Mouse (Mus musculus): ENCODE results near the gene Tbxas1. TPM values are rescaled to one million over a fixed set of nuclear protein-coding genes. Genes with fewer than 3 reads are reported as not detected.

Gene Tbxas1
- polyA plus RNA-seq, 1 experiment from 2014 or later: 2.0 TPM

GRCm38 (mm10) chr6:38983060-38983459 lies 107.9 kb downstream of the Tbxas1 start:
- no peak overlapping the region for H3K4me3 ChIP-seq (ENCODE audit: low read depth, low read length)
- no peak overlapping the region for H3K9ac ChIP-seq (ENCODE audit: low read length)
- H3K27ac ChIP-seq (replicated peaks): no peak overlapping the region
- DNase-seq (ENCODE audit: low spot score) (no peak), ATAC-seq (ENCODE audit: low FRiP score, low TSS enrichment) (no peak)
- H3K9me3 ChIP-seq (ENCODE audit: control insufficient read depth, low read length): no peaks in the 10 kb centered on the region
- H3K4me2 ChIP-seq (replicated peaks; ENCODE audit: low read depth): no peak overlapping the region
- H3K27me3 ChIP-seq (ENCODE audit: control insufficient read depth, insufficient read depth, low read length): no peaks in the 10 kb centered on the region
- TF ChIP-seq EP300 (optimal IDR thresholded peaks at IDR 0.05) (no peak), CTCF (IDR thresholded peaks at IDR 0.05; ENCODE audit: low read depth) (no peak)
- H3K4me1 ChIP-seq (replicated peaks; ENCODE audit: control insufficient read depth, insufficient read depth): no peaks in the 10 kb centered on the region
- no peaks in the 10 kb centered on the region for H3K36me3 ChIP-seq (ENCODE audit: control insufficient read depth, insufficient read depth, low read length)
- 43% methylated on average over 7 of the region's 7 CpGs for WGBS

- no peaks in the 10 kb centered on the region for H3K4me1 ChIP-seq (replicated peaks; ENCODE audit: control insufficient read depth, insufficient read depth)
- no peak overlapping the region for H3K4me2 ChIP-seq (replicated peaks; ENCODE audit: low read depth)
- no peaks in the 10 kb centered on the region for H3K27me3 ChIP-seq (ENCODE audit: control insufficient read depth, insufficient read depth, low read length)
- no peak for ATAC-seq (ENCODE audit: low FRiP score, low TSS enrichment)
- no peak overlapping the region for H3K27ac ChIP-seq (replicated peaks)
- H3K9me3 ChIP-seq (ENCODE audit: control insufficient read depth, low read length): no peaks in the 10 kb centered on the region
- no peak for DNase-seq (ENCODE audit: low spot score)
- WGBS: 84% methylated on average over 2 of the region's 2 CpGs
- TF ChIP-seq CTCF (IDR thresholded peaks at IDR 0.05; ENCODE audit: low read depth) (no peak), EP300 (optimal IDR thresholded peaks at IDR 0.05) (no peak)
- no peak overlapping the region for H3K9ac ChIP-seq (ENCODE audit: low read length)
- H3K36me3 ChIP-seq (ENCODE audit: control insufficient read depth, insufficient read depth, low read length): no peaks in the 10 kb centered on the region
- H3K4me3 ChIP-seq (ENCODE audit: low read depth, low read length): no peak overlapping the region
Observed at GRCm38 (mm10) chr6:38984626-38985025, 109.4 kb downstream of the Tbxas1 start.

GRCm38 (mm10) chr6:38986641-38987040 lies 111.4 kb downstream of the Tbxas1 start:
- Histone ChIP-seq H3K9me3 (ENCODE audit: control insufficient read depth, low read length) (no peaks in the 10 kb centered on the region), H3K4me3 (ENCODE audit: low read depth, low read length) (no peak overlapping the region), H3K4me1 (replicated peaks; ENCODE audit: control insufficient read depth, insufficient read depth) (no peaks in the 10 kb centered on the region), H3K36me3 (ENCODE audit: control insufficient read depth, insufficient read depth, low read length) (no peaks in the 10 kb centered on the region), H3K27me3 (ENCODE audit: control insufficient read depth, insufficient read depth, low read length) (no peaks in the 10 kb centered on the region), H3K27ac (replicated peaks) (no peak overlapping the region), H3K9ac (ENCODE audit: low read length) (no peak overlapping the region), H3K4me2 (replicated peaks; ENCODE audit: low read depth) (no peak overlapping the region)
- TF ChIP-seq EP300 (optimal IDR thresholded peaks at IDR 0.05) (no peak), CTCF (IDR thresholded peaks at IDR 0.05; ENCODE audit: low read depth) (no peak)
- ATAC-seq (ENCODE audit: low FRiP score, low TSS enrichment) (peak; percentile 72), DNase-seq (ENCODE audit: low spot score) (no peak)
- WGBS: 31% methylated on average over 10 of the region's 10 CpGs

GRCm38 (mm10) chr6:38992016-38992415 lies 116.8 kb downstream of the Tbxas1 start:
- Histone ChIP-seq H3K4me1 (replicated peaks; ENCODE audit: control insufficient read depth, insufficient read depth) (no peaks in the 10 kb centered on the region), H3K36me3 (ENCODE audit: control insufficient read depth, insufficient read depth, low read length) (no peaks in the 10 kb centered on the region), H3K27ac (replicated peaks) (no peak overlapping the region), H3K4me2 (replicated peaks; ENCODE audit: low read depth) (no peak overlapping the region), H3K4me3 (ENCODE audit: low read depth, low read length) (no peak overlapping the region), H3K9ac (ENCODE audit: low read length) (no peak overlapping the region), H3K27me3 (ENCODE audit: control insufficient read depth, insufficient read depth, low read length) (no peaks in the 10 kb centered on the region), H3K9me3 (ENCODE audit: control insufficient read depth, low read length) (no peaks in the 10 kb centered on the region)
- ATAC-seq (ENCODE audit: low FRiP score, low TSS enrichment) (peak; percentile 94), DNase-seq (ENCODE audit: low spot score) (peak; percentile 84)
- TF ChIP-seq CTCF (IDR thresholded peaks at IDR 0.05; ENCODE audit: low read depth) (no peak), EP300 (optimal IDR thresholded peaks at IDR 0.05) (no peak)
- 33% methylated on average over 4 of the region's 4 CpGs for WGBS

GRCm38 (mm10) chr6:38995774-38996173 lies 120.6 kb downstream of the Tbxas1 start:
- Histone ChIP-seq H3K9me3 (ENCODE audit: control insufficient read depth, low read length) (no peaks in the 10 kb centered on the region), H3K4me2 (replicated peaks; ENCODE audit: low read depth) (no peak overlapping the region), H3K9ac (ENCODE audit: low read length) (no peak overlapping the region), H3K4me1 (replicated peaks; ENCODE audit: control insufficient read depth, insufficient read depth) (no peaks in the 10 kb centered on the region), H3K27ac (replicated peaks) (no peak overlapping the region), H3K4me3 (ENCODE audit: low read depth, low read length) (no peak overlapping the region), H3K36me3 (ENCODE audit: control insufficient read depth, insufficient read depth, low read length) (no peaks in the 10 kb centered on the region), H3K27me3 (ENCODE audit: control insufficient read depth, insufficient read depth, low read length) (no peaks in the 10 kb centered on the region)
- no peak for DNase-seq (ENCODE audit: low spot score)
- WGBS: 72% methylated on average over 3 of the region's 3 CpGs
- TF ChIP-seq EP300 (optimal IDR thresholded peaks at IDR 0.05) (no peak), CTCF (IDR thresholded peaks at IDR 0.05; ENCODE audit: low read depth) (no peak)
- ATAC-seq (ENCODE audit: low FRiP score, low TSS enrichment): no peak

- TF ChIP-seq EP300 (optimal IDR thresholded peaks at IDR 0.05): no peak
- no peak for TF ChIP-seq CTCF (IDR thresholded peaks at IDR 0.05; ENCODE audit: low read depth)
- Histone ChIP-seq H3K27me3 (ENCODE audit: control insufficient read depth, insufficient read depth, low read length) (no peaks in the 10 kb centered on the region), H3K4me1 (replicated peaks; ENCODE audit: control insufficient read depth, insufficient read depth) (no peaks in the 10 kb centered on the region), H3K9ac (ENCODE audit: low read length) (no peak overlapping the region), H3K4me3 (ENCODE audit: low read depth, low read length) (no peak overlapping the region), H3K4me2 (replicated peaks; ENCODE audit: low read depth) (no peak overlapping the region), H3K36me3 (ENCODE audit: control insufficient read depth, insufficient read depth, low read length) (no peaks in the 10 kb centered on the region), H3K27ac (replicated peaks) (no peak overlapping the region), H3K9me3 (ENCODE audit: control insufficient read depth, low read length) (no peaks in the 10 kb centered on the region)
- ATAC-seq (ENCODE audit: low FRiP score, low TSS enrichment) (no peak), DNase-seq (ENCODE audit: low spot score) (no peak)
- WGBS: 59% methylated on average over 4 of the region's 4 CpGs
Observed at GRCm38 (mm10) chr6:38997838-38998237, 122.6 kb downstream of the Tbxas1 start.
